Mouse (Mus musculus): ENCODE measurements around the gene Fam118b. TPM values are rescaled to one million over a fixed set of nuclear protein-coding genes. Genes with fewer than 3 reads are reported as not detected.

Gene Fam118b
- total RNA-seq, 2 experiments from 2014 or later = 23.7 to 26.8 TPM

GRCm38 (mm10) chr9:35198945-35199771 is 68.4 kb downstream of the Fam118b start:
- DNase-seq (ENCODE audit: low spot score in 2 of 2) = no peak

DNA sequence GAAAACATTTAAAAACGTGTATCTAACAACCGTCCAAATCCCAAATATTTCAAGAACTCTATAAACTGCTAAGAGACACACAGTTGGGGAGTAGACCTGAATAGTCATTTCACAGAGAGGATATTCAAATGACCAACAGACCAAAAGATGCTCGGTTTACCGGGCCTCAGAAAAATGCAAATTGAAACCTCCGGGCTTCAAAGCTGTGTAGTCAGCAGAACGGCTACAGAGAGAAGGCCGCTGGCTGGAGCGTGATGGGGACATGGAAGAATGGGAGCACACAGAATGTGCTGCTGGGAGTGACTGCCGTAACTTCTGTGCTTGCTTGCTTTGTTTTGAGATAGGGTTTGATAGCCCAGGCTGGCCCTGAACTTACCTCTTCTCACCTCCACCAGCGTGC is 69.3 kb downstream of the Fam118b start:
- no peak for DNase-seq (ENCODE audit: low spot score in 2 of 2)

GRCm38 (mm10) chr9:35197625-35198024 is 70.0 kb downstream of the Fam118b start:
- no peak for DNase-seq (ENCODE audit: low spot score in 2 of 2)

GRCm38 (mm10) chr9:35194048-35194447 is 73.6 kb downstream of the Fam118b start:
- no peak for DNase-seq (ENCODE audit: low spot score in 2 of 2)

- no peak for DNase-seq (ENCODE audit: low spot score in 2 of 2)
Measured at GRCm38 (mm10) chr9:35192983-35193542, 74.5 kb downstream of the Fam118b start.

- DNase-seq (ENCODE audit: low spot score in 2 of 2) = peak in 1 of 2 experiments; percentile 27
Measured at GRCm38 (mm10) chr9:35188700-35189099, 78.9 kb downstream of the Fam118b start.

DNA sequence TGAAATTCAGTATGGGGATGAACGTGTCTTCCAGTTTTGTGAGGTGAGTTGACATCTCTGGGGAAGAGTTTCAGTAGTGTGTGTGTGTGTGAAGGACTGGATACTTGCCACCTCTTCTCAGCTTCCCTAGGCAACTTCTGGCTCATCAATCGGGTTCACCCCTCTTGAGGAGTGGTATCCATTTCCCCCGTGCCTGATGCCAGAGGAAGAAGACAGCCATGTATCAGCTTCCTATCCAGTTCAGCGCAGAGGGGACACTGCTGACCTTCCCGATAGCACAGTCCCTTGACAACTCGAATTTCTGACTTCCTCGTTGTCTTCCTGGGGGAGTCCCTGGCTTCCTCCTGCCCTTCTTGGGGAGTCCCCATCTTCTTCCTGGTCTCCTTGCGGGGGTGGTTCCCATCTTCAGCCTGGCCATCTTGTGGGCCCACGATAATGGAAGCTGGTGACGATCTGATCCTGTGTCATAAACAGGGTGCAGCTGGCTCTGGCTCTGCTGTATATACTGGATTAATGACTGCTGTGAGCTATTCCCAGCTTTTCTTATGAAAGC is 80.2 kb downstream of the Fam118b start:
- DNase-seq (ENCODE audit: low spot score in 2 of 2) = no peak

- no peak for DNase-seq (ENCODE audit: low spot score in 2 of 2)
Measured at GRCm38 (mm10) chr9:35186430-35186829, 81.2 kb downstream of the Fam118b start.

DNA sequence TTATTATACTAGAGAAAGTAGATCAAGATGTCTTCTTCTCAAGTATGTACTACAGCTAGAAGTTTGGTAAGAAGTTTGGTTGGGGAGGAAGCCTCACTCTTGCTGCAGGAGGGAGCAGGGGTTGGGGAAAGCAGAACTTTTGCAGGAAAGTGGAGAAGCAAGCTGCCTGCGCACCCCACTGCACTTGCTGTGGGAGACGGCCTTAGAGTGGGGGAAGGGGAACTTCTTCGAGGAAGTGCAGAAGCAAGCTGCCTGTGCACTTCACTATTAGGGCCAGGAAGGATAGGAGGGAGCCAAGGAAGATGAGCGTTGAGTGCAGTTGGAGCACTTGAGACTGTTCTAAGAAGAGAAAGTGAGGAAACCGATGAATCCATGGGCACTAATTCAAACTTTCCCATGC is 84.2 kb downstream of the Fam118b start:
- no peak for DNase-seq (ENCODE audit: low spot score in 2 of 2)

DNA sequence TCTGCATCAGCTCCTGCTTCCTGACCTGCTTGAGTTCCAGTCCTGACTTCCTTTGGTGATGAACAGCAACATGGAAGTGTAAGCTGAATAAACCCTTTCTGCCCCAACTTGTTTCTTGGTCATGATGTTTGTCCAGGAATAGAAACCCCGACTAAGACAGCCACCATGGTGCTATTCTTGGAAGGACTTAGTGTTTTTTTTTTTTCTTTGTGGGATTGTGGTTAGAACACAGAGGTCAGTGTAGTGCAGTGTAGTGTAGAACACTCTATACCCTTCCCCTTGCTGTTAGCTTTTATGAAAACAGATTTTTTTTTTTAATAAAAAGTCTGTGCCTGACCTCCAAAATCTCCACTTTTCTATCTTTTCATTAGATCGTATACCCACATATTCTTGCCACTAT is 84.8 kb downstream of the Fam118b start:
- DNase-seq (ENCODE audit: low spot score in 2 of 2) = no peak

- no peak for DNase-seq (ENCODE audit: low spot score in 2 of 2)
Measured at GRCm38 (mm10) chr9:35176124-35176659, 91.4 kb downstream of the Fam118b start.

DNA sequence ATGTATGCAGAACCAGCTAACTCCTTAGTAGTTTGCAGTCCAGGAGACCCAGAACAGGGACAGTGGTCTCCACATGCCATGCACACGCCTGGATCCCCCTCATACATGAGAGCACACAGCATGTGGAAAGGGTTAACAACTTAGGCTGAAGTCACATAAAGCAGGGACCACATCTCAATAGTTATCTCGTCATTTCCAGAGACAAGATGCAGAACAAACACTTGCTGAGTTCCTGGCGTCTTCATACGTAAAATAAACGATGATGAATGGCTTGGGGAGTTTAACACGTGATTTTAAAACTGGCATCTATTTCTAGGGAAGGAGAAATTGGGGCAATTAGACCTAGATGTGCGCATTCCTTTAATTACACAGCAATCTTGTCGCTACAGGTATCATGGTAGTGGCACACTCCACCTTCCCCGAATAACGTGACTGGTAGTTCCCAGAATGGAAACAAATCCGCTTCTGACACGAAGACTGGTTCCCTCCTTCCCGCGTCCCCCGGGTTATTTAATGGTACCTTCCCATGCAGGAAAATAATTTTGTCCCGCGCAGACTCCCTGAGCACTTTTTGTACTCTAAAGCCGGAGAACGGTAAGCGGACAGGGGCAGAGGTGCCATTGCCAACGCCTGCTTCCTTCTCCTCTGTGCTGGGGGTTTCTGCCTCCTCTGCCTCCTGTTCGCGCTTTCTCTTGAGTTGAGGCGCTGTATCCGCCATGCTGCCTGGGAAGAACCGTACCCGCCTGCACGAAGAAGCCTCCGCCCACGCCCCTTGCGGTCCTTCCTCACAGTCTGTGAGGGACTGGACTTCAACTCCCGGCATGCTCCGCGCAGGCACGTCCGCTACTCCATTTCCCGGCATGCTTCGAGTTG is 92.1 kb downstream of the Fam118b start, which contains the start of gene Dcps:
Gene Dcps (minus strand): TSS at position 811 of the 873 bp plus-strand sequence.
- peak; percentile 69 to 92 for DNase-seq (ENCODE audit: low spot score in 2 of 2)

- DNase-seq (ENCODE audit: low spot score in 2 of 2) = no peak
Measured at GRCm38 (mm10) chr9:35173331-35173730, 94.3 kb downstream of the Fam118b start.

GRCm38 (mm10) chr9:35170071-35170470 is 97.5 kb downstream of the Fam118b start:
- DNase-seq (ENCODE audit: low spot score in 2 of 2) = no peak

Other genes with a start within 250 kb of the Fam118b start
- gene St3gal4, start 148.5 kb downstream of the Fam118b start, total RNA-seq (2021) = 10 to 100 TPM; 20.1 to 22.6 TPM
- gene Dcps, start 91.7 kb downstream of the Fam118b start, total RNA-seq (2021) = 10 to 100 TPM; 17.6 to 21.1 TPM
- gene Srpr, start 67.6 kb downstream of the Fam118b start, total RNA-seq (2021) = 100 to 1,000 TPM; 113 to 118 TPM
- 10 to 100 TPM; 11.0 to 11.6 TPM for gene Tirap, start 67.5 kb downstream of the Fam118b start, total RNA-seq (2021)
- 10 to 100 TPM; 33.9 to 39.8 TPM for gene Foxred1, start 56.8 kb downstream of the Fam118b start, total RNA-seq (2021)
- 10 to 100 TPM in 1 of 2 experiments, 1 to 10 TPM in 1; 9.4 to 11.2 TPM for gene Rpusd4, start 60 bp upstream of the Fam118b start, total RNA-seq (2021)
- gene Cdon, start 153.3 kb upstream of the Fam118b start, total RNA-seq (2021) = 10 to 100 TPM; 62.0 to 63.2 TPM

All from gastrocnemius, postnatal 4 days (tissue).